Mouse (Mus musculus): ENCODE results near the gene Pdzd8. TPM values are rescaled to one million over a fixed set of nuclear protein-coding genes. Genes with fewer than 3 reads are reported as not detected.

The Pdzd8 gene
- total RNA-seq (2021): 10 to 100 TPM; 14.3 to 16.0 TPM
- long read RNA-seq, experiment 1, full-length matches to known transcripts: 11 of 14 reads
- long read RNA-seq, experiment 1, partial matches to known transcripts: 1 of 14 reads
- long read RNA-seq, experiment 1, other reads (novel, unspliced or antisense): 2 of 14 reads
- long read RNA-seq, experiment 2, full-length matches to known transcripts: 2 of 3 reads
- long read RNA-seq, experiment 2, partial matches to known transcripts: 0 of 3 reads
- long read RNA-seq, experiment 2, other reads (novel, unspliced or antisense): 1 of 3 reads

DNA sequence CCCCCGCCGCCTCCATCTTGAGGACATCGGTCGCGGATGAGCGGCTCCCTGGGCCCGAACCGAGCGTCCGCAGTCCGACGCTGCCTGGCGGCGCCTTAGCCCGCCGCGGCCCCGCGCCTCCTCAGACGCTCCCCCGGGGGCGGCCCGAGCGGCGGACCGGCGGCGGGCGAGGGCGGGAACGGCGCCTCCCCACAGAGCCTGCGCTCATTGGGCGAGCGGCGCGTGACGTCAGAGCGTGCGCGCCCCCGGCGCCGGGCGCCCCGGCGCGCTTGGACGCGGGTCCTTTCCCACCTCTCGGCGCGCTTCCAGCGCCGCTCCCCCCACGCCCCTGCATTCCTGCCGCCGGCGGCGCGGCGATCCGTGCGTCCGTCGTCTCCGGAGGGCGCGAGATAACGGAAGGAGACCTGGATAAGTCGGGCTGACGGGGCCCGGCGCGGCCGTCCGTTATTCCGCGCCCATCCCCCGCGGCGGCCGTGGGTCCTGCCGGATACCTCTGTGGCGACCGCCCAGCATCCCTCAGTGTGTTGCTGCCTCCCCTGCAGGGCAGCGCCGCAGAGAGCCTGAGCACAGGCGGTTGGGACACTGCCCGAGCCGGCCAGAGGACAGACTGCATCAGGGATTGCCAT, at the start of gene Pdzd8:
Gene Pdzd8, minus strand, starts transcription at position 123 of the 626 bp plus-strand sequence.
- DNase-seq (ENCODE audit: low spot score): peak; percentile 85

DNA sequence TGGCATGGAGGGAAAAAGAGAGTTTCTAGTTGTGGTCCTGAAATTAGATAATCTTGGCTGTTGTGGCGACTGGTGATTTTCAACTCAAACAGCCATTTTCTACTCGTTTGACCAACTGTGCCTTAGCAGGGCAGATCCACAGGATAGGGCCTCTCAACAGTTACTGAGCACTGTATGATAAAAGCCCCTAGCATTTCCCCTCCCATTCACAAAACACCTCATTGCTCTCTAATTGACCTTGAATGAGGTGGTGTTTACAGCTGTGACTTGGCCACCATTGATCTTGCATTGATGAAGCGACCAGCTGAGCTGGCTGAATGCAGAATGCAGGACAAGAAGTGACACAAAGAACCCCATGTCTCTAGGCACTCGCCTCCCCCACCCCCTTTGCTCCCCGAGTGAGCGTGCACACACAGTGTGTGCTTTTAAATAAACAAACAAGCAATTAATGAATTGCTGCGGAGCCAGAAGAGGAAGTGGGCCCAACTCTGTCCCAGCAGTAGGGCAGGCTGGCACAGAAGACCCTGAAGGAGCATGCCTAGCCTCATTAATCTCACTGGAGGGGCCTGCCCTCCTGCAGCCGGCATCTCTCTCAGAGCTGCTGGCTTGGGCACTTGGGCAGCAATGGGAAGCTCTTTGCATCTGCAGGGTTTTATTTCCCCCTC, 48.3 kb upstream of the Pdzd8 start:
- no peak for DNase-seq (ENCODE audit: low spot score)

- DNase-seq (ENCODE audit: low spot score): peak; percentile 66
Measured at GRCm38 (mm10) chr19:59388847-59389606, 43.4 kb upstream of the Pdzd8 start.

- no peak for DNase-seq (ENCODE audit: low spot score)
Measured at GRCm38 (mm10) chr19:59388399-59388798, 42.8 kb upstream of the Pdzd8 start.

GRCm38 (mm10) chr19:59387178-59387577, 41.6 kb upstream of the Pdzd8 start:
- DNase-seq (ENCODE audit: low spot score): peak; percentile 30

DNA sequence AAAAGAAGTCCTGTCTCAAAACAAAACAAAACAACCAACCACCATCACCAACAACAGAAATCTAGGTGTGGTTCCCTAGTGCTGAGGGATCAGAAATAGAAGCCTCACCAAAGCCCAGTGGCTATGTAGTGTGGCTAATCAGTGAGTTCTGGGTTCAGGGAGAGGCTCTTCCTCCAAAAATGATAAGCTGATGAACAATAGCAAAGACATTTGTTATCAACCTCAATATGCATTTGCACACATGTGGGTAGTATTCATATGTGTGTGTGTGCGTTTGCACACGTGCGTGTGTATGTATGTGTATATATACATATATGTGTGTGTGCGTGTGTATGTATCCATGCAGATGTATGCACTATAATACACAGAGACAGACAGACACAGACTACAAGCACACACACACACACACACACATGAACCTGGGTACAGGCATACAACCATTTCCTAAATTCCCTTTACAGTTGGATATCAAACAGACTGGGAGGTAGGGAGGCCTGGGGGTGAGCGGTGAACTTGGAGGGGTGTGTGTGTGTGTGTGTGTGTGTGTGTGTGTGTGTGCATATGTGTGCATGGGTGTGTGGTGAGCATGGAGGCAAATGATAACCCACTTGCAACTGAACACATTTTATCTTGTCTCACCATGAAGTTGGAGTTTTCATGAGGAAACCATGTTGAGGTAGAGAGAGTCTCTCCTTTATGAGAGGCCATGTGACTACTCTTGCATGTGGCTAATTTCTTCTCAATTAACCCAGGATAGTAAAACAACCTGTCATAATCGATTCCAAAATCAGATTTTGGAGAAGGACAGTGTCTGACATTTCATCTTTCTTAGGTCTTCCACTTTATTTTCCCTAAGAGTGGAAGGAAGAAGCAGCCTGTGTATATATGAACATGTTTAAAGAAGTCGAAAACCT, 39.3 kb upstream of the Pdzd8 start:
- DNase-seq (ENCODE audit: low spot score): no peak

- DNase-seq (ENCODE audit: low spot score): no peak
Measured at GRCm38 (mm10) chr19:59382416-59382917, 36.9 kb upstream of the Pdzd8 start.

DNA sequence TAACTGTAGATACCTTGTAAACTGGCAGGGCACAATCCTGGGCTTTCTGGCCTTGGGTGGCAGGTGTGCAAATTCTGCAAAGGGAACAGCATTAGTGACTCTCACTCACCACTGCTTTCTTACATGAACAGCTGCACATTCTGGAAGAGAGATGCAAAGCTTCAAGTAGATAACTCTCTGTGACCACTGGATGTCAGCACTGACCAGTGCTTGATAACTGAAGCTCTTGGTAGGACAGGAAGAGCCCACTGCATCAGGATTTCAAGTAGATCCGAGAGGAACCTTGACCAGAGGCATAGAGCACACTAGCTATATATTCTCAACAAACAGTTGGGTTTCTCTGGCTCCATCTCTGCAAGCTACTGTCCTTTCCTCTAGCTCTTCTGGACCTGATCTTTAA, 34.4 kb upstream of the Pdzd8 start:
- DNase-seq (ENCODE audit: low spot score): no peak

- DNase-seq (ENCODE audit: low spot score): no peak
Measured at GRCm38 (mm10) chr19:59376481-59376880, 30.9 kb upstream of the Pdzd8 start.

DNA sequence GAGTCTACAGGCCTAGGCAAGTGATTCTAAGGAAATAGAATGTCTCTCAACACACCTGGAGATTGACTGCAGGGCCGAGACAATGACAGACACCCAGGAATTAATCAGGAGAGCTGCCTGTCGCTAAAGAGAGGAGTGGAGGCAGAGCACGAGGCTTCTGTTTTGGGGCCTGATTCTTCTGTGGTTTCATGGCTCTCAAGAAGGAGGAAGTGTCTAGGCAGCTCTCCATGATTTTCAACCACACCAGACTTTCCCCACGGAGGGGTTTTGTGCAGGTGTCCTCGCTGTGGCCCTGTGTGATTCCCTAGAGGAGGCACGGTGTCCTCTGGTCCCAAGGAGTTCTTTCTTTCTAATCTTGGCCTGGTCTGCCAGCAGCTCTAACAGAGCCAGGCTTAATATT, 29.4 kb upstream of the Pdzd8 start:
- no peak for DNase-seq (ENCODE audit: low spot score)

GRCm38 (mm10) chr19:59372928-59373327, 27.3 kb upstream of the Pdzd8 start:
- no peak for DNase-seq (ENCODE audit: low spot score)

- DNase-seq (ENCODE audit: low spot score): no peak
Measured at GRCm38 (mm10) chr19:59371016-59371415, 25.4 kb upstream of the Pdzd8 start.

- DNase-seq (ENCODE audit: low spot score): no peak
Measured at GRCm38 (mm10) chr19:59367892-59368291, 22.3 kb upstream of the Pdzd8 start.

DNA sequence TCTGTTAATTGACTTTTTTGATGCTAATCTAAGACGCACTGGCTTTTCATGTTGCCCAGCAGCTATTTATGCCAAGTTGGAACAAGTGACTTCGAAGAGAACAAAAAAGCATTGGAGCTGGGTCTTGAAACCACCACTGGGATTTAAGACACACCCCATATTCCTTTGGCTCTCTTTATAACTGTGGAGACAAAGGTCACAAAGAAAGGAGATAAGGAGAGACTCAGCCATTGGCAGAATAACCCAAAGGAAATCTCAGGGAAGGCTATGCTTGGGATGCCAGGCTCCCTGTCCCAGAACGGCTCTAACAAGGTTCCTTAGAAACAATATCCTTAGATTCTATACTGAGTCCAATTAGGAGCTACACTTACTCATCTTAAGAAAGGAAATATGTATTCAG, 21.1 kb upstream of the Pdzd8 start:
- DNase-seq (ENCODE audit: low spot score): no peak

DNA sequence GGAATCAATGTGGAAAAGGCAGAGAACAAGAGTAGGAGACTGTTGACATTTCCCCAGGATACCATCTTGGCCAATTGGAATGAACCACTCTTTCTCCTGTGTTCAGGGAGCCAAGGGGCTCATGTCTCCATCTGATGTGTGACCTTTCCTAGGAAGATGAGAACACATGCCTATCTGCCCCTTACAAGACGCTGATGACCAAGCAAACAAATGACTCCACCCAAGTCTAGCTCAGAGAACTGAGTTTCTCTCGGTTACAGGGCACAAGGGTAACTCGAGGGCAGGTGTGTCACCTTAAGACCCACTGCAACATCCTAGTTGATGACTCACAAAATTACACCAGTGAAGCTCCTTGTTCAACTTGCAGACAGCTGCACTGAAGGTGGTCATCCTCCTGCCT, 18.1 kb upstream of the Pdzd8 start:
- no peak for DNase-seq (ENCODE audit: low spot score)

DNA sequence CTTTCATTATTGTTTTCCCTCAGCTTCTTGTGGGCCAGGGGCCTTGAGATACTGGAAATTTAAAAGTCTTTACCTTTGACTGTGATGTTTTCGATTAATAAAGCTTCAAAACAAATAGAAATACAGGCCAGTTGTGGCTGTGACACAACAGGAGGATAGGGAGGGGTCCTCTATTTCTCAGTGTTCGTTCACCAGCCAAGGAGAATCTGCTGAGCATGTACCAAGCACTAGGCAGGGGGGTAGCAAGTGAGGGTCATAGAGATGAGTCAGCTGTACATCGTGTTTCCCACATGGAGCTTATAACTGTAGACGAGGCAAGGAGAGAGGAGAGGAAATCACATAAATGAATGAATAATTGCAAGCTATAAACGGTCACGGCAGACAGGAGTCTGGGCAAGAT, 17.1 kb upstream of the Pdzd8 start:
- DNase-seq (ENCODE audit: low spot score): no peak

GRCm38 (mm10) chr19:59360486-59360896, 14.9 kb upstream of the Pdzd8 start:
- no peak for DNase-seq (ENCODE audit: low spot score)

GRCm38 (mm10) chr19:59359202-59359601, 13.6 kb upstream of the Pdzd8 start:
- no peak for DNase-seq (ENCODE audit: low spot score)

GRCm38 (mm10) chr19:59357878-59358277, 12.3 kb upstream of the Pdzd8 start:
- no peak for DNase-seq (ENCODE audit: low spot score)

GRCm38 (mm10) chr19:59356843-59357595, 11.4 kb upstream of the Pdzd8 start:
- DNase-seq (ENCODE audit: low spot score): no peak

Measured in gastrocnemius, adult 18-20 months (tissue).